Mouse (Mus musculus) B cell, adult 2 months (primary cell): ENCODE measurements at regions not wholly inside any gene's neighbourhood (a gene's known extent, or its start where the extent isn't known, plus 50 kb on each side); places are given as distances from the start of the nearest gene placed in this dataset.

ENCODE experiments used
- DNase-seq, 2 experiments: peaks; one replicate each; pipeline ENCODE4 v3.0.0; 2022

DNA sequence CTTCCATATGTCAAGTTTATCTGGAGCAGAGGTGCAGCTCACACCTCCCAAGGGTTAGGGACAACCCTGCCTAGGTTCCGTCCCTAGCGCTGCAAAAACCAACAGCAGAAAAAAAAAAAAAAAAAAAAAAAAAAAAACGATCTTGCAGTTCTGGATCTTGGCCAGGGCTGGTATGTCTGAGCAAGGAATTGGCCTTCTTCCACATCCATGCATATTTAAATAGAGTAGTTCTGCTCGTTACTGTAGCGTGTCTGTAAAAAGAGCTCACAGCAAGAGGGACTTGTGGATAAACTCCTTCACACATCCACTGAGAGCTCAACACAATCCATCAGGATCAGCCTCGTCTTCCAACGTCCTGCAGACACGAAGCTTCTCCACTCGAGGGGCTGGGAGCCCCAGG, 639.4 kb upstream of the Adam5 start:
- no peak for DNase-seq

GRCm38 (mm10) chr8:25462492-25462891, 638.3 kb upstream of the Adam5 start:
- DNase-seq, result no peak

DNA sequence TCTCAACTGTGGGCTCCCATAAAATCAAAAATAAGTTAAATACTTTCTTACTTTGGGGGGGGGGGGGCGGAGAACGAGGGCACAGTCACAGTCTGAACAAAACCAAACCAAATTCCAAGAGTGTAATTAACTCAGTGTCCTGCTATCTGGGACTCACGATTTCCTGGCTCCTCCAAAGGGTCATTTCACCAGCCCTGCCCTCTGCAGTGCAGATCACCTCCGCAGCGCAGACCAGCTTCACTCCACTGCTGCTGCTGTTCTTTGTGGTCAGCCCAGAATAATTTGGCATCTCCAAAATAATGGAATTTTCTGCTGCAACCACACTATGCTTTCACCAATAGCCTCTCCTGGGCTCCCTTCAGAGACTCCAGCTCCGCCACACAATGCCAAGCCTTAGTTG, 631.5 kb upstream of the Adam5 start:
- DNase-seq, result no peak

- DNase-seq, result no peak
Measured at GRCm38 (mm10) chr8:25454972-25455371, 630.8 kb upstream of the Adam5 start.

- no peak for DNase-seq
Measured at GRCm38 (mm10) chr8:25453826-25454225, 629.7 kb upstream of the Adam5 start.

DNA sequence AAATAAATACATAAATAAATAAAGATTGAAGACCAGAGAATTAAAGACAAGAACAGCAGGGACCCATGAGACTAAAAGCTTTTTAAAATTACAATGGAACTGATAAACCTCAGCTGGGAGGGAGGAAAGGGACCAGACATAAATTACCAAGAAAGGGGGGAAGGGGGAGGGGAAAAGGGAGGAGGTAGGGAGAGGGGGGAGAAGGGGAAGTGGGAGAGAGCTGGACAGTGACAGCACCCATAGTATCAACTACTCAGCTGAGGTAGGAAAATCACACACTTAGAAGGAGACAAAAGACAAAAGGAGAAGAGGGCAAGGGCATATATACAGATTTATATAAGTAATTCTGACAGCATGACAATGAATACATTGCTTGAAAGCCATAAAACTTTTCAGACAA, 626.4 kb upstream of the Adam5 start:
- no peak for DNase-seq

- DNase-seq, result no peak
Measured at GRCm38 (mm10) chr8:25449590-25449989, 625.4 kb upstream of the Adam5 start.

DNA sequence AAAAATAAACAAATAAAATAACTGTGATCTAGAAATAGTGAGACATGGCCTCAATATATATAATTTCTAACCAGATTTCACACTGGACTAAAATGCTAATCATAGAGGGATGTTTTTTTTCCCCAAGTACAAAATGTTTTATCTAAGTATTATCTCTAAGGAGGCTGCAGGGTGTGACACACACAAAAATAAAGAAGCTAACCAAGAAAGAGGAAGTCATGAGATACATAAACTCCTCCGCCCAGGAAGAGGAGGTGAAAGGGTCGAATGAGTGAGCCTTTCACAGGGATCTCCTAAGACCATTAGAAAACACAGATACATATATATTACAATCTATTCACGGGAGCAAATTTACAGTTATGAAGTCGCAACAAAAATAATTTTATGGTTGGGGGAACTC, 623.7 kb upstream of the Adam5 start:
- DNase-seq, result peak; percentile 24 to 34

DNA sequence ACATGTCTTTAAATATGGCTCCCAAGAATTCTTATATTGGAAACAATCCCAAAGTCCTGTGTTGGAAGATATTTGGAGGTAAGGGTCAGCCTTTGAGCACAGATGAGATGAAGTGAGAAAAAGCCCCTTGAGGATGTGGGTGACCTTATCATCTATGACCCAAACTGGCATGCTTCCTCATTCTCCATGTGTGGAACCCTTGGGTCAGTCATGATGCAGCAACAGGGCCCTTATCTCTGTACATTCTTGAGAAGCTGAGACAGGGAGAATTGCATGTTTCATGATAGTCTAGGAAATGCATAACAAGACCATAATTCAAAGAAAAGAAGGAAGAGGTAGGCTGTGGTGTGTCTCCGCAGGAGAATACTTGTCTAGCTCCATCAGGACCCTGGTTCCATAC, 621.8 kb upstream of the Adam5 start:
- no peak for DNase-seq

DNA sequence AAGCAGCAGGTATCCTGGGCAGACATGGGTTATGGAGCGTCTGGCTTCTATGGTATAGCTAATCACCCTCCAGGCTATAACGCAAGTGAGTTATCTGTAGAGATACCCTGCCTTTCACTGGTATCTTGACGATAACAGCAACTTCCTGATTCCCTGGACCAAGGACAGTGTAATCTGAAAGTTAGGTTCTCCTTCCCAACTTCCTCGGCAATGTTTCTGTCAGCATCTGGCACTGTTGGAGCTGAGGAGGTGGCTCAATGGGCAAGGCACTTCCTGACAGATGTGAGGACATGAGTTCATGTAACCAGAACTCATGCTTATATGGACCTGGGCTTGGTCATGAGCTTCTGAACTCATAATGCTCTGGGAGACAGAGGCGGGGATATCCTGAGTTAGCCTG, 620.9 kb upstream of the Adam5 start:
- no peak for DNase-seq

- DNase-seq, result no peak
Measured at GRCm38 (mm10) chr8:25443552-25443951, 619.4 kb upstream of the Adam5 start.

DNA sequence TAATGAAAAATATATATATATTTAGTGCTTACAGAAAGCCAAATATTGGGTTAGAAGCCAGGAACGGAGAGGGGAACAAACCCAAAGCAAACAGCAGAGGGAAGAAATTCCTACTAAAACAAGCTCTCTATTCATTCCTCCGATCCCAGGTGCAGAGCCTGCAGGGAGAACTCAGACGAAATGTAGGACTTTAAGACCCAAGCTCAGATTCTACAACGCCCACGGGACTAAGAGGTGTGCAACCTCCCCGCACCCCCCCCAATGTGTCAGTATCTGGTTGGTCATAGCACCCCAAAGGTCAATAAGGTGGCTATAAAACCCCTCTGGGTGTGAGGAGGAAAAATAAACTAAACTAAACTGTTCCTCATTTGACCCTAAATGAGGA, 616.9 kb upstream of the Adam5 start:
- no peak for DNase-seq

GRCm38 (mm10) chr8:25440391-25441056, 616.4 kb upstream of the Adam5 start:
- peak in 1 of 2 experiments; percentile 15 for DNase-seq

DNA sequence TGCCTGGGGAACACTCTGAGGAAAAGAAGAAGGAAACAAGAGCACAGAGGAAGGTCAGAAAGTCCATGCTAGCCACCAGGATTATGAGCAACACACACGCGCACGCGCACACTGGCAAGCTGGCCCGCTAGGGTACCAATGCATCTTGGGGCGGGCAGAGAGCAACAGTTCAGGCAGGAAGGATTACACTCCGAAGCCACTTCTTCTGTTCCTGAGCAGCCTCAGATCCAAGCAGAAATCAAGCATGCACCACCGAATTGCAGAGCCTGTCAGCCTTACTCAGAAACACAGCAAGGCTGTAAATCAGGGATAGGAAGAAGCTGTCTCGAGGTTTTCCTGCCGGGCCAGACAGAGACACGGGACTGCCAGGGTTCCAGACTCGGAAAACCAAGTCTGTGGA, 615.8 kb upstream of the Adam5 start:
- peak; percentile 17 to 23 for DNase-seq

- DNase-seq, result no peak
Measured at GRCm38 (mm10) chr8:25438021-25438620, 614.0 kb upstream of the Adam5 start.

GRCm38 (mm10) chr8:25437178-25437577, 613.0 kb upstream of the Adam5 start:
- no peak for DNase-seq

- no peak for DNase-seq
Measured at GRCm38 (mm10) chr8:25430552-25430951, 606.4 kb upstream of the Adam5 start.

DNA sequence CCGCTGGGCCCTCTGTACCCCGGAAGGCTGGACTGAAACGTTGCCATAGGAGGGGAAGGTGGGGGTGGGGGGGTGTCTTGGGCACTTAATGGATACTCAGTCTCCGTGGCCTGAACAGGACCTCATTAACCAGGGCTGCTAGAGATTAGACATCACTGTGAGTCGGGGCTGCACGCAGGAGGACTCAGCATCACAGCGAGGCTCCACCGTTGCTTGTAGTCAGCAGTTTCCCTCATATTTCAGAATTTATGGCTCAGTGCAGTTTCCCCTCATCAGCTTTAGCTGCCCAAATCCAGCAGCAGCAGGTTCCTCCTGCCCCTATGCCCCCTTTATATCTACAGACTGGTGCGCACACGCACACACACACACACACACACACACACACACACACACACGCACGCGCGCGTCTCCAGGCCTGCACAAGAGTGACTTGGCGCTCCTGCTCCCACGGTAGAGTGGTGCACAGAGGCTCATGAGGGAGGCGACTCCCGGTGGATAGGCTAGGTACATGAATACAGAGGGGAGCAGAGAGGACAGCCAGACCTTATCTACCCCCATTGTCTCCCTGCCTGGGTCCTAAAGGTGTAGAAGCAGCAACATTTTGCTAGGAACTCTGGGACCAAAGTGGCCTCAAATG, 605.8 kb upstream of the Adam5 start:
- DNase-seq, result no peak

DNA sequence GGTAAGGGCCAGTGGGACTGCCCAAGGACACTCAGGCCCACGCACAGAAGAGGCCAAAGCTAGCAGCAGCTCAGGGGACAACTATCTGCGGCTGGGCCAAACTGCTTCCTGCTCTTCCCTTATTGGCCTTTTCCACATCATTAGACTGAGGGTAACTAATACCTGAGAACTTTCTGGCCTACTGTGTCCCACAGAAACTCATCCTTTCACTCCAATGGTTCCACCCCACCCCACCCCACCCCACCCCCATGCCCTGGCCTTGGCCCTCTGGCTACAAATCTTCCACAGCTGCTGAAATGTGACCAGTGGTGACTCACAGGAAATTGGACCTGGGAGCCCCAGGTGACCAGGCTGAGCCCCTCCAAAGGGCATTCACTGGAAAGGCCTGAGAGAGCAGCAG, 604.6 kb upstream of the Adam5 start:
- no peak for DNase-seq

- no peak for DNase-seq
Measured at GRCm38 (mm10) chr8:25426207-25426606, 602.0 kb upstream of the Adam5 start.

DNA sequence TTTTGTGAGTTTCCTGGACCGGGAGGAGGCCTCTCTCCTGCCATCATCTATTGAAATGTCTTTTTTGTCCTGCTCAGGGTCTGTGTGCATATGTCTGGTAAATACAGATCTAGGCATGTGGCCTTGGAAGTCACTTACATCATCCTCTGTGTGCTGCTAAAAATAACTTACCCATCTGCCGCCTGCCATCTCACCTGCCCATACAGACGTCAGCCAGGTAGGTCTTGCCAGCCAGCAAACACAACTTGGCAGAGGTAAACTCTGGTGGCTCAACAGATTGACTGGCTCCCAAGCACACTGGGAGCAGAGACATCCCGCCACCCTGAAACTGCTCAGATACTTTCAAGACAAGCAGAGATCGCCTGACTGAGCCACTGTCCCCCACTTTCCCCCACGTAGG, 597.3 kb upstream of the Adam5 start:
- DNase-seq, result no peak

DNA sequence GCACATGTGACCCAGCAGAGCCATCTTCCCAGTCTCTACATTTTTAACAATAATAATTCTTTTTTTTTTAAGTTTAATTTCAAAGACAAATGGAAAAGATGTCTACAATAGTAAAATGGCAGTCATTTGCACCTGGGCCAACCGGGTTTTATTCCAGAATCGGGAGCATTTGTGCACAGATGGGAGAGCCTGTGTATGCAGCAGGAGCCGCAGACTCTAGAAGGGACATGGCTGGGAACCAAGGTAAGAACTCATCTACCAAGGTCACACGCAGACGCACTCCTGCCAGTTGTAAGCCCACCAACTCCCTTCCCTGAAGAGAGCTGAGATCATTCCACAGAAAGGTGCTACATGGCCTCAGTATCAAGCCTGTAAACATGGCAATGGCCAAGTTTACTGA, 586.4 kb upstream of the Adam5 start:
- DNase-seq, result no peak

GRCm38 (mm10) chr8:25407862-25408261, 583.7 kb upstream of the Adam5 start:
- no peak for DNase-seq

DNA sequence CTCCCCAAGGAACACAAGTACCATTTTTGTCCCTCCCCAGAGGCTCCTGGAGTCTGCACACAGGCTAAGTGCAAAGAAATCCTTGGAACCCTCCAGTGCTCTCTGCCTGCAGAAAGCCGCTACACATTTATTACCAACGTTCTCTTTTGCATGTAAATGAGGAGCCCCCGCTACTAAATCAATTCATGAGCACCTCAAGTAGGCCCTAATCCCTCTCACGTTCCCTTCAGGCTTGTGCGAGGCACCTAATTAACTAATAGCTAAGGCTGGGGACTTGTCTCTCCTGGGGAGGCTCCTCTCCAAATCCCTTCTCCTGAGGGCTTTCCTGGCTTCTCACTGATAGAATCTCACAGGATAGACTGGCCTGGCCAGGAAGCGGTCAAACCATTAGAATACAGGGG, 568.6 kb upstream of the Adam5 start:
- DNase-seq, result no peak

DNA sequence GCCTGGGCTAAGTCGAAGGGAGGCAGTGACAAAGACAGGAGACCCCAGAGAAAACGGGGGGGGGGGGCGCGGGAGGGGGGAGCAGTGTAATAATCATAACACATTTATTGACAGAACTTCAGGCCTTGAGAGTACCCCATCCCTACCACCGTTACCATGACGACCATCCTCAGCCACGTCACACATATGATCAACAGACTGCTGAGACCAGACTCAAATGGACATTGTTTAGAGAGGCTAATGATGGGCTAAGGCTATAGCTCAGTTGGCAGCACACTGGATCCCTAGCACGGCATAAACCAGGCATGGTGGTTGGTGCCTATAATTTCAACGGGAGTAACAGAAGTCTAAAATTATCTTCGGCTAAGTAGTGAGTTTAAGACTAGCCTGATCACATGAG, 565.8 kb upstream of the Adam5 start:
- no peak for DNase-seq
